Mouse (Mus musculus) liver, embryonic 14 days (tissue): ENCODE results near the gene Ube2d2b. TPM values are rescaled to one million over a fixed set of nuclear protein-coding genes. Genes with fewer than 3 reads are reported as not detected.

Experiments used
- polyA plus RNA-seq: library from polyadenylated mRNA; depleted of rRNA; stranded (reverse); fragments of >200 nt; gene quantifications from 2 replicates; pipeline ENCODE4 v1.2.3, GENCODE M21; 2012; rRNA removed

Gene Ube2d2b
- polyA plus RNA-seq = not detected in 2 replicates

GRCm38 (mm10) chr5:107829998-107830560 is at the start of gene Ube2d2b:
Gene Ube2d2b (plus strand): TSS chr5:107830099.

GRCm38 (mm10) chr5:107874561-107875260 is 44.8 kb downstream of the Ube2d2b start, which contains the start of gene Evi5:
Gene Evi5 (minus strand): TSS chr5:107875107.

Other genes with a start within 250 kb of the Ube2d2b start
- gene Rpap2, start 232.7 kb upstream of the Ube2d2b start, polyA plus RNA-seq = 3.0 and 3.1 TPM in 2 replicates
- gene Glmn, start 232.2 kb upstream of the Ube2d2b start, polyA plus RNA-seq = 3.9 and 4.2 TPM in 2 replicates
- 2.1 and 3.1 TPM in 2 replicates for gene Gfi1, start 104.1 kb upstream of the Ube2d2b start, polyA plus RNA-seq
- gene Evi5, start 45.0 kb downstream of the Ube2d2b start, polyA plus RNA-seq = 22.2 and 25.7 TPM in 2 replicates
- gene Rpl5, start 70.4 kb downstream of the Ube2d2b start, polyA plus RNA-seq = 89.2 and 94.6 TPM in 2 replicates
- gene Fam69a, start 157.0 kb downstream of the Ube2d2b start, polyA plus RNA-seq = 2.0 and 2.4 TPM in 2 replicates
- 13.5 and 17.4 TPM in 2 replicates for gene Mtf2, start 235.6 kb downstream of the Ube2d2b start, polyA plus RNA-seq